Mouse (Mus musculus): ENCODE results near the gene Ezr.

DNA sequence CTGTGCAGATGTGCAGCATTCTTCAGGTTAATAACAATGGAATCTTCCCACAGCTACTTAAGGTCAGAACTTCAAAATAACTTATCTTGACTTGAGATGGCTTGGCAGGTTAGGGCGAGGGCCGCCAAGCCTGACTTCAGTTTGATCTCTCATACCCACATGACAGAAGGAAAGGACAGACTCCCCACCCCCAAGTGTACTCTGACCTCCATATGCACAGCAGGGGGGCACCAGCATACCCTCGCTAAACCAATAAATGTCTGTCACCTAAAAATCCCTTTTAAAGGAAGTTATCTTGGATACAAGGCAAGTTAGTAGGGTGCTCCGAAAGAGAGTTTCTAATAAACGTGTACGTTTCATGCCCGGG, 18.4 kb downstream of the Ezr start:
- TF ChIP-seq POLR2A (IDR thresholded peaks at IDR 0.05; ENCODE audit: insufficient read depth, low read length) (no peak), CTCF (IDR thresholded peaks at IDR 0.05; ENCODE audit: low read depth, low read length) (no peak)

Measured in ES-Bruce4 (cell line).